Mouse (Mus musculus): ENCODE data around the gene Zfp961. TPM values are rescaled to one million over a fixed set of nuclear protein-coding genes. Genes with fewer than 3 reads are reported as not detected.

Zfp961 gene
- polyA plus RNA-seq, 1 experiment, result 20.6 TPM

DNA sequence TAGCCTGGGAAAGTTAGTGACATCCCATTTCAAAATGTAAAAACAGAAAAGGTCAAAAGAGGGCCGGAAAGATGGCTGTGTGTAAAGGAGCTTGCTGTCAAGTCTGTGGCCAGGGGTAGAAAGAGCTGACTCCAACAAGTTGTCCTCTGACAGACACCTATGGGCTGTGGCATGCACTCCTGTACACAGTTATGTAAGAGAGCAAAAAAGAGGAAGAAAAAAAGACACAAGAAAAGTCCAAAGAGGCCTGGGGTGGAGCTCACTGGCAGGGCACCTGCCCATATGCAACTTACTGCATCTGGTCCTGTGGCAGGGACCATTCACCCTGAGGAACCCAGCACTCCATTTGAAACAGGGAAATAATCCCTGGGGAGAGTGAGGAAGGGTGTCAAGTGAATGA, 91.7 kb downstream of the Zfp961 start:
- Histone ChIP-seq H3K27ac (ENCODE audit: insufficient read depth, low read length) (no peak overlapping the region), H3K27me3 (ENCODE audit: control insufficient read depth, insufficient read depth, low read length) (no peaks in the 10 kb centered on the region), H3K4me3 (replicated peaks; ENCODE audit: insufficient read depth, low read depth, low read length) (no peak overlapping the region), H3K4me1 (ENCODE audit: control insufficient read depth, insufficient read depth, low read length) (no peaks in the 10 kb centered on the region)
- DNase-seq, result no peak
- 71% methylated on average over 1 of the region's 1 CpGs for WGBS
- TF ChIP-seq CTCF (IDR thresholded peaks at IDR 0.05; ENCODE audit: borderline replicate concordance, insufficient read depth, low read depth, low read length), result no peak
- TF ChIP-seq POLR2A (IDR thresholded peaks at IDR 0.05; ENCODE audit: borderline replicate concordance, insufficient read depth, low read length), result no peak

Other genes with a start within 250 kb of the Zfp961 start
- 0.44 and 0.48 TPM in 2 replicates for gene B3gnt3, start 249.2 kb upstream of the Zfp961 start, polyA plus RNA-seq (2012; rRNA removed)
- 108 and 115 TPM in 2 replicates for gene Fcho1, start 225.3 kb upstream of the Zfp961 start, polyA plus RNA-seq (2012; rRNA removed)
- gene Zfp709, start 69.0 kb upstream of the Zfp961 start, polyA plus RNA-seq (2012; rRNA removed), result 3.5 and 4.1 TPM in 2 replicates
- gene Zfp882, start 42.4 kb upstream of the Zfp961 start, polyA plus RNA-seq (2012; rRNA removed), result 8.0 and 9.0 TPM in 2 replicates
- gene Zfp617, start 42.4 kb upstream of the Zfp961 start, polyA plus RNA-seq (2012; rRNA removed), result 20.8 and 21.8 TPM in 2 replicates
- 0.18 and 0.24 TPM in 2 replicates for gene Cyp4f18, start 58.6 kb downstream of the Zfp961 start, polyA plus RNA-seq (2012; rRNA removed)
- gene Olfr372, start 90.2 kb downstream of the Zfp961 start, polyA plus RNA-seq (2012; rRNA removed), result 0.10 TPM in 1 of 2 replicates, not detected in the other
- not detected in 2 replicates for gene Olfr373, start 132.1 kb downstream of the Zfp961 start, polyA plus RNA-seq (2012; rRNA removed)
- not detected in 2 replicates for gene Olfr374, start 156.0 kb downstream of the Zfp961 start, polyA plus RNA-seq (2012; rRNA removed)
- 40.2 and 43.5 TPM in 2 replicates for gene Tpm4, start 183.9 kb downstream of the Zfp961 start, polyA plus RNA-seq (2012; rRNA removed)
- 67.6 and 68.7 TPM in 2 replicates for gene Rab8a, start 210.2 kb downstream of the Zfp961 start, polyA plus RNA-seq (2012; rRNA removed)
- gene Hsh2d, start 238.6 kb downstream of the Zfp961 start, polyA plus RNA-seq (2012; rRNA removed), result 0.11 TPM in 1 of 2 replicates, not detected in the other

Data from cerebellum, adult 2 months (tissue).